Comparison of ENCODE assay signal across 17 mouse cellular contexts in genomic region chr11:45947491-45947890, GRCm38 (mm10). TPM values are rescaled to one million over a fixed set of nuclear protein-coding genes. Genes with fewer than 3 reads are reported as not detected.
DNase-seq lines count a peak whose midpoint lies in the region.
"Had no signal": no experiment of that assay in that cellular context is flagged by ENCODE, and none has a peak within 500 bp of the region (broad histone marks: within the 10 kb centered on the region; RNA-seq: fewer than 3 reads in every experiment).

No protein-coding gene starts in this region.

- DNase-seq in frontal cortex, adult 2 months (ENCODE audit: extremely low spot score in 1 of 2, low spot score in 1 of 2), result peak; percentile 33 to 72
- no peak for DNase-seq in frontal cortex, postnatal 25 days (ENCODE audit: low spot score in 2 of 2)
- DNase-seq in left cerebral cortex, adult 9 months (ENCODE audit: low spot score in 2 of 2), result peak; percentile 44 to 56
- no peak for DNase-seq in left cerebral cortex, postnatal 10 days (ENCODE audit: extremely low spot score in 1 of 2, low spot score in 2 of 2)
- DNase-seq in layer of hippocampus, postnatal 14 days (ENCODE audit: low spot score in 2 of 2), result peak; percentile 22 to 70
- DNase-seq in right cerebral cortex, postnatal 36 days (ENCODE audit: low spot score in 2 of 2), result peak; percentile 30 to 62
- DNase-seq in urinary bladder, postnatal 14 days (ENCODE audit: low spot score), result no peak
- DNase-seq: cerebellum, adult 11-12 months; cerebellum, postnatal 36 days; gastrocnemius, postnatal 14 days; lung, postnatal 10 days; thymus, postnatal 4 days had no signal

- intact Hi-C loops in left cerebral cortex, postnatal 10 days (cut with DNase I), result loop anchor here (5.0 kb wide), 1 partner anchor 270 kb away; no protein-coding TSS in a partner anchor

RNA-seq across cellular contexts. Expression of gene Lsm11, which starts 2.8 kb away (rescaled TPM):
- polyA plus RNA-seq in frontal cortex, adult 2 months (2012; rRNA removed), result 7.7 and 9.2 TPM in 2 replicates
- total RNA-seq in left cerebral cortex, postnatal 10 days (2021), result 100 to 1,000 TPM; 117 to 128 TPM
- 100 to 1,000 TPM; 124 to 127 TPM for total RNA-seq in layer of hippocampus, postnatal 14 days (2021)

RNA-seq across cellular contexts. Expression of gene Thg1l, which starts 7.8 kb away (rescaled TPM):
- 6.7 and 7.8 TPM in 2 replicates for polyA plus RNA-seq in frontal cortex, adult 2 months (2012; rRNA removed)
- 10 to 100 TPM; 10.4 to 12.1 TPM for total RNA-seq in left cerebral cortex, postnatal 10 days (2021)
- total RNA-seq in layer of hippocampus, postnatal 14 days (2021), result 10 to 100 TPM; 11.0 to 15.2 TPM

RNA-seq across cellular contexts. Expression of gene Sox30, which starts 32.6 kb away (rescaled TPM):
- 0.12 and 0.17 TPM in 2 replicates for polyA plus RNA-seq in frontal cortex, adult 2 months (2012; rRNA removed)
- total RNA-seq in left cerebral cortex, postnatal 10 days (2021), result under 1 TPM; 0.11 to 0.12 TPM
- under 1 TPM; 0.28 to 0.41 TPM for total RNA-seq in layer of hippocampus, postnatal 14 days (2021)
- total RNA-seq: megakaryocyte, adult 5-6 weeks had no signal
- polyA plus RNA-seq: activated CD4-positive, CD25-positive, alpha-beta regulatory T cell, adult 4 months; forebrain, embryonic 13.5 days; liver, embryonic 16.5 days; Patski had no signal

Comparison
In these comparisons a context has a peak if more than half of its experiments do, and no peak if none do; other contexts are left out.
1. DNase-seq: peak in frontal cortex, adult 2 months (2 of 2), left cerebral cortex, adult 9 months (2 of 2), layer of hippocampus, postnatal 14 days (2 of 2) and right cerebral cortex, postnatal 36 days (2 of 2); none in frontal cortex, postnatal 25 days (0 of 2), left cerebral cortex, postnatal 10 days (0 of 2) and urinary bladder, postnatal 14 days (single experiment).